Mouse (Mus musculus) heart, postnatal 10 days (tissue): Measurements from ENCODE around the gene Dmwd. TPM values are rescaled to one million over a fixed set of nuclear protein-coding genes. Genes with fewer than 3 reads are reported as not detected.

Source experiments
- DNase-seq, 2 experiments: peaks; one replicate each; pipeline ENCODE4 v3.0.0; 2021
- intact Hi-C: fragments of 180-260 bp; cut with DNase I; formaldehyde crosslinking; loops from one replicate; pipeline ENCODE4 v1.15.1; 2025
- microRNA-seq, 2 experiments: library from miRNA; unstranded; fragments of <30 nt; microRNA quantifications; one replicate each; pipeline ENCODE4 v1.2.0; 2022
- total RNA-seq, 2 experiments: library from RNA; stranded (reverse); gene quantifications; 2 replicates each; pipeline ENCODE4 v1.2.3; 2021

Gene Dmwd
- total RNA-seq, 2 experiments from 2014 or later = 48.4 to 50.7 TPM

DNA sequence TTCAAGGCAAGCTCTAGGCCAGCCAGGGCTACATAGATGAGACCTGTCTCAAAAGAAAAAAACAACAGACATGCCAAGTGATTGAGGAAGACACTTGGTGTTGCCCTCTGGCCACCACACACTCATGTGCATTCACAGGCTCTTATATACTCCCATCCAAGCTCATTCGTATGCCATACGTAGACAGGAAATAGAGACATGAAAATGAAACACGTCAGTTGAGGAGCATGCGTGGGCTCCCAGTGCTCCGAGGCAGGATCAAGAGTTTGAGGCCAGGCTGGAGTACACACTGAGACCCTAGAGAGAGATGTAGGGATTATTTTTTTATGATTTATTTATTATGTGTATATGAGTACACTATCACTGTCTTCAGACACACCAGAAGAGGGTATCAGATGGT, 53.4 kb downstream of the Dmwd start:
- intact Hi-C loops = no loop called here
- DNase-seq = no peak

DNA sequence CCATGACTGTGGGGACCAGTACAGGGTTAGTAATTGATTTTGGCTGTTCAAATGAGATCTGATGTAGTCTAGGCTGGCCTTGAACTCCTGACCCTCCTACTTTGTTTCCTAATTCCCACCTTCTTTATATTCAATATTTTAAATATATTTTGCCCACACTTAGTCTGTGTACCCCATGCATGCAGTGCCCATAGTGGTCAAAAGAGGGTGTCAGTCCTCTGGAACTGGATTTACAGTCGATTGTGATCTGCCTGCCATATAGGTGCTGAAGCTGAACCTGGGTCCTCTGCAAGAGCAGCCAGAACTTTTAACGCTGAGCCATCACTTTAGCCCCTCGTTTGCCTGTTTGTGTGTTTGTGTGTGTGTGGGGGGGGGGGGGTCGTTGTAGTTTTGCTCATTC, 54.6 kb downstream of the Dmwd start:
- peak in 1 of 2 experiments; percentile 24 for DNase-seq
- intact Hi-C loops = no loop called here

DNA sequence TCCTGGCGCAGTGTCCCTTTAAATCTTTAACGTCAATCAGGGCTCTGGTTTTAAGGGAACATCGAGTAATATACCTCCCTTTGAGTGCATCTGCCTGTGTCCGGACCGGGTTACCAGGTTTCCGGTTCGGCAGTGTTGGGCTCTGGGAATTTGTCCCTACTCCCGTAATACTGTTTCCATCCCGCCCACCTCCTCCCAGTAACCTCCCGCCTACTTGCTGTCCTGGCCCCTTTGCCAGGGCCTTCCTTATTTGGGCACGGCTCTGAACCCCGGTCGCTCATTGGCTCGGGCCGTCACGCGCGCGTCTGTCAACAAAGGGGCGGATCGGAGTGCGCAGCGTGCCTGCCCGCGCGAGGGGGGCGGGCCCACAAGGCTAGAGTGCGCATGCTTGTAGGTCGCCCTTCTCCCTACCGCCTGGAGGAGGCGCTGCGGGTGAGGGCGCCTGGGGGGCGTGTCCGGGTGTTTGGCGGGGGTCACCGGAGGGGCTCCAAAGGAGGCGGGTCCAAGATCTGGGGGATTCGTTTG, 55.4 kb downstream of the Dmwd start:
- DNase-seq = peak; percentile 99
- intact Hi-C loops = no loop called here

Small RNAs within 50 kb of the gene (microRNA-seq; reads per million reads assigned to microRNA genes)
- gene Mir3100 = 4.0 to 7.3 reads per million in 2 experiments

Other genes starting within 250 kb of the Dmwd start
- 1 to 10 TPM; 5.1 to 5.5 TPM for gene Mill2, start 236.3 kb upstream of the Dmwd start, total RNA-seq
- gene Pglyrp1, start 204.9 kb upstream of the Dmwd start, total RNA-seq = 1 to 10 TPM; 2.0 to 2.8 TPM
- 10 to 100 TPM in 1 of 2 experiments, 1 to 10 TPM in 1; 9.5 to 11.5 TPM for gene Ccdc61, start 165.8 kb upstream of the Dmwd start, total RNA-seq
- 10 to 100 TPM in 1 of 2 experiments, 1 to 10 TPM in 1; 9.9 to 10.1 TPM for gene Nova2, start 150.3 kb upstream of the Dmwd start, total RNA-seq
- gene Nanos2, start 88.8 kb upstream of the Dmwd start, total RNA-seq = not detected
- 1 to 10 TPM; 1.7 to 2.4 TPM for gene Mypop, start 85.0 kb upstream of the Dmwd start, total RNA-seq
- gene Irf2bp1, start 72.2 kb upstream of the Dmwd start, total RNA-seq = 10 to 100 TPM; 24.5 to 29.5 TPM
- gene Foxa3, start 52.7 kb upstream of the Dmwd start, total RNA-seq = not detected
- 10 to 100 TPM; 58.3 to 60.9 TPM for gene Sympk, start 51.9 kb upstream of the Dmwd start, total RNA-seq
- not detected for gene Rsph6a, start 21.5 kb upstream of the Dmwd start, total RNA-seq
- 100 to 1,000 TPM; 288 to 299 TPM for gene Dmpk, start 7.6 kb downstream of the Dmwd start, total RNA-seq
- 10 to 100 TPM in 1 of 2 experiments, 1 to 10 TPM in 1; 7.9 to 11.2 TPM for gene Six5, start 18.4 kb downstream of the Dmwd start, total RNA-seq
- under 1 TPM; 0.07 to 0.19 TPM for gene Gm4969, start 42.1 kb downstream of the Dmwd start, total RNA-seq
- 1 to 10 TPM; 5.5 to 7.6 TPM for gene Fbxo46, start 43.6 kb downstream of the Dmwd start, total RNA-seq
- 1 to 10 TPM; 6.4 to 8.2 TPM for gene Qpctl, start 73.1 kb downstream of the Dmwd start, total RNA-seq
- 10 to 100 TPM; 77.1 to 81.0 TPM for gene Snrpd2, start 73.5 kb downstream of the Dmwd start, total RNA-seq
- under 1 TPM; 0.50 to 0.69 TPM for gene Gipr, start 89.9 kb downstream of the Dmwd start, total RNA-seq
- 10 to 100 TPM; 47.8 to 56.5 TPM for gene Eml2, start 100.2 kb downstream of the Dmwd start, total RNA-seq
- gene Gpr4, start 136.3 kb downstream of the Dmwd start, total RNA-seq = 10 to 100 TPM; 11.4 to 11.8 TPM
- gene Opa3, start 152.1 kb downstream of the Dmwd start, total RNA-seq = 10 to 100 TPM; 53.4 to 57.7 TPM
- gene Vasp, start 195.6 kb downstream of the Dmwd start, total RNA-seq = 10 to 100 TPM; 84.0 to 98.6 TPM
- gene Ppm1n, start 203.8 kb downstream of the Dmwd start, total RNA-seq = under 1 TPM in 1 of 2 experiments, not detected in 1; 0.67 TPM
- 10 to 100 TPM; 67.9 to 82.8 TPM for gene Rtn2, start 206.4 kb downstream of the Dmwd start, total RNA-seq
- gene Fosb, start 233.8 kb downstream of the Dmwd start, total RNA-seq = under 1 TPM; 0.48 to 0.60 TPM